Mouse (Mus musculus) c-Kit-negative CD71-positive TER-119-positive erythroid progenitor cells, embryonic 14.5 days (primary cell): ENCODE data around the gene Cpsf3.

Experiments used
- DNase-seq: peaks from one replicate; pipeline ENCODE4 v3.0.0-alpha.2; 2013; ENCODE audit warnings: low read depth, low spot score

Cpsf3 gene

GRCm38 (mm10) chr12:21288716-21289395, 3.7 kb downstream of the Cpsf3 start:
- DNase-seq = no peak

GRCm38 (mm10) chr12:21289651-21290050, 4.5 kb downstream of the Cpsf3 start:
- DNase-seq = no peak

GRCm38 (mm10) chr12:21298856-21299255, 13.7 kb downstream of the Cpsf3 start:
- DNase-seq = no peak

GRCm38 (mm10) chr12:21301324-21301723, 16.1 kb downstream of the Cpsf3 start:
- DNase-seq = no peak

- no peak for DNase-seq
These were observed 16.7 kb downstream of the Cpsf3 start for GRCm38 (mm10) chr12:21301932-21302331.

- no peak for DNase-seq
These were observed 17.2 kb downstream of the Cpsf3 start for GRCm38 (mm10) chr12:21302361-21302783.

- DNase-seq = no peak
These were observed 20.6 kb downstream of the Cpsf3 start for GRCm38 (mm10) chr12:21305741-21306140.

GRCm38 (mm10) chr12:21306721-21307120, 21.5 kb downstream of the Cpsf3 start:
- no peak for DNase-seq

GRCm38 (mm10) chr12:21312201-21312600, 27.0 kb downstream of the Cpsf3 start:
- no peak for DNase-seq

GRCm38 (mm10) chr12:21315923-21316868, 31.0 kb downstream of the Cpsf3 start, which contains the start of gene Iah1:
Gene Iah1, plus strand, starts transcription at chr12:21316389.
- peak; percentile 59 for DNase-seq

GRCm38 (mm10) chr12:21316869-21317265, 31.7 kb downstream of the Cpsf3 start:
- no peak for DNase-seq

GRCm38 (mm10) chr12:21318143-21318895, 33.1 kb downstream of the Cpsf3 start:
- DNase-seq = peak; percentile 29

- DNase-seq = no peak
These were observed 35.1 kb downstream of the Cpsf3 start for GRCm38 (mm10) chr12:21320317-21320716.

GRCm38 (mm10) chr12:21321170-21321569, 36.0 kb downstream of the Cpsf3 start:
- no peak for DNase-seq

- DNase-seq = no peak
These were observed 37.1 kb downstream of the Cpsf3 start for GRCm38 (mm10) chr12:21322296-21322695.

- no peak for DNase-seq
These were observed 37.7 kb downstream of the Cpsf3 start for GRCm38 (mm10) chr12:21322856-21323255.

- no peak for DNase-seq
These were observed 38.9 kb downstream of the Cpsf3 start for GRCm38 (mm10) chr12:21324101-21324500.

- no peak for DNase-seq
These were observed 40.1 kb downstream of the Cpsf3 start for GRCm38 (mm10) chr12:21325266-21325665.

GRCm38 (mm10) chr12:21326325-21326724, 41.1 kb downstream of the Cpsf3 start:
- no peak for DNase-seq

GRCm38 (mm10) chr12:21329661-21330400, 44.6 kb downstream of the Cpsf3 start:
- no peak for DNase-seq

- DNase-seq = no peak
These were observed 45.9 kb downstream of the Cpsf3 start for GRCm38 (mm10) chr12:21330961-21331576.
